Mouse (Mus musculus) effector memory CD4-positive, alpha-beta T cell, adult 5 months (primary cell): ENCODE measurements around the gene Pigp. TPM values are rescaled to one million over a fixed set of nuclear protein-coding genes. Genes with fewer than 3 reads are reported as not detected.

Experiments used
- polyA plus RNA-seq: library from polyadenylated mRNA; unstranded; fragments of 100-300 nt; shearing (Covaris generic); gene quantifications from one replicate; pipeline ENCODE4 v1.2.1, GENCODE M21; 2017

Pigp gene
- polyA plus RNA-seq = 63.4 TPM

GRCm38 (mm10) chr16:94371301-94371931, at the start of gene Pigp:
Gene Pigp, minus strand, starts transcription at chr16:94371842.

GRCm38 (mm10) chr16:94370173-94370914, 1.3 kb downstream of the Pigp start, which contains the start of gene Ttc3:
Gene Ttc3, plus strand, starts transcription at chr16:94370618.

GRCm38 (mm10) chr16:94327781-94328711, 43.6 kb downstream of the Pigp start, which contains the start of gene Ripply3:
Gene Ripply3, plus strand, starts transcription at chr16:94328420.

GRCm38 (mm10) chr16:94313229-94314030, 58.2 kb downstream of the Pigp start, which contains the start of gene Hlcs:
Gene Hlcs, minus strand, starts transcription at chr16:94313571.

Other genes with a start within 250 kb of the Pigp start
- 19.7 TPM for gene Hlcs, start 58.3 kb downstream of the Pigp start, polyA plus RNA-seq
- not detected for gene Ripply3, start 43.4 kb downstream of the Pigp start, polyA plus RNA-seq
- gene Ttc3, start 1.2 kb downstream of the Pigp start, polyA plus RNA-seq = 72.4 TPM
- 28.6 TPM for gene Vps26c, start 155.0 kb upstream of the Pigp start, polyA plus RNA-seq
- gene Dyrk1a, start 198.2 kb upstream of the Pigp start, polyA plus RNA-seq = 60.0 TPM